Mouse (Mus musculus) CH12.LX (cell line): ENCODE results near the gene Ndufa6. TPM values are rescaled to one million over a fixed set of nuclear protein-coding genes. Genes with fewer than 3 reads are reported as not detected.

Experiments used
- DNase-seq: peaks from one replicate; pipeline ENCODE4 v3.0.0-alpha.2; 2013; ENCODE audit errors: extremely low read depth
- H3K27ac ChIP-seq: 2 replicates; pipeline ENCODE4 v1.5.1; 2012; ENCODE audit warnings: low read depth, mild to moderate bottlenecking, control low read depth, moderate library complexity; ENCODE audit not compliant: insufficient read depth
- H3K27me3 ChIP-seq: replicated peaks from 2 replicates; pipeline ENCODE3; 2012; ENCODE audit warnings: inconsistent platforms
- H3K36me3 ChIP-seq, 2 experiments: replicated peaks in 1 of 2; 2 replicates each; pipeline versions ENCODE3 to v1.6.1; 2012; ENCODE audit warnings: inconsistent platforms in 1 of 2, low read length in 1 of 2, mild to moderate bottlenecking in 1 of 2, mixed read lengths in 1 of 2, moderate library complexity in 1 of 2; ENCODE audit not compliant: control insufficient read depth in 1 of 2, insufficient read depth in 1 of 2
- H3K4me1 ChIP-seq, 2 experiments: 2 replicates each; pipeline ENCODE4 v1.6.1; 2012; ENCODE audit warnings: inconsistent platforms in 1 of 2, moderate library complexity in 1 of 2; ENCODE audit not compliant: insufficient read depth in 2 of 2, control insufficient read depth in 1 of 2
- H3K4me2 ChIP-seq: 2 replicates; pipeline ENCODE4 v1.6.1; 2012; ENCODE audit warnings: low read depth, mild to moderate bottlenecking, control low read depth; ENCODE audit not compliant: poor library complexity, insufficient read depth, severe bottlenecking
- H3K4me3 ChIP-seq, 3 experiments: fragments of 150-350 bp in 1 of 3; sonication (generic) in 1 of 3; replicated peaks in 1 of 3; 2 replicates each; pipeline versions ENCODE3 to v1.5.1; 2011 to 2012; ENCODE audit warnings: low read depth in 2 of 3, low read length in 2 of 3, mild to moderate bottlenecking in 2 of 3, moderate library complexity in 2 of 3, control low read depth in 1 of 3, improper control_type of control experiment in 1 of 3, inconsistent platforms in 1 of 3, mixed read lengths in 1 of 3; ENCODE audit not compliant: poor library complexity in 1 of 3
- H3K79me2 ChIP-seq: replicated peaks from 2 replicates; pipeline ENCODE4 v1.6.1; 2012; ENCODE audit warnings: mild to moderate bottlenecking, moderate library complexity; ENCODE audit not compliant: control insufficient read depth, poor library complexity, insufficient read depth, severe bottlenecking; ENCODE audit errors: extremely low read depth
- H3K9ac ChIP-seq: 2 replicates; pipeline ENCODE4 v1.6.1; 2012; ENCODE audit warnings: low read depth, mild to moderate bottlenecking, control low read depth, moderate library complexity; ENCODE audit not compliant: insufficient read depth
- H3K9me3 ChIP-seq: replicated peaks from 2 replicates; pipeline ENCODE3; 2012; ENCODE audit warnings: low read length, inconsistent platforms, mixed read lengths
- CHD2 ChIP-seq: IDR thresholded peaks from 2 replicates; pipeline ENCODE4 v1.6.1; 2011; ENCODE audit warnings: low read length, improper control_type of control experiment
- HCFC1 ChIP-seq: IDR thresholded peaks from 2 replicates; pipeline ENCODE4 v1.6.1; 2012; ENCODE audit warnings: low read depth, mild to moderate bottlenecking, inconsistent platforms, low read length, improper control_type of control experiment
- IRF4 ChIP-seq: IDR thresholded peaks from 2 replicates; pipeline ENCODE4 v1.6.1; 2014; ENCODE audit warnings: low read depth, mild to moderate bottlenecking, inconsistent platforms, low read length, improper control_type of control experiment
- JUN ChIP-seq: IDR thresholded peaks from 2 replicates; pipeline ENCODE4 v1.6.1; 2011; ENCODE audit warnings: low read depth, mild to moderate bottlenecking, low read length, improper control_type of control experiment, moderate library complexity; ENCODE audit not compliant: insufficient read depth
- JUND ChIP-seq: conservative IDR thresholded peaks from 2 replicates; pipeline ENCODE4 v1.6.1; 2011; ENCODE audit warnings: low read depth, low read length, improper control_type of control experiment
- MAFK ChIP-seq: IDR thresholded peaks from 2 replicates; pipeline ENCODE4 v1.6.1; 2011; ENCODE audit warnings: low read length, improper control_type of control experiment; ENCODE audit not compliant: insufficient replicate concordance
- MAZ ChIP-seq: IDR thresholded peaks from 2 replicates; pipeline ENCODE4 v1.6.1; 2012; ENCODE audit warnings: low read depth, mild to moderate bottlenecking, inconsistent platforms, low read length, improper control_type of control experiment, moderate library complexity
- MEF2A ChIP-seq: IDR thresholded peaks from 2 replicates; pipeline ENCODE4 v1.6.1; 2014; ENCODE audit warnings: low read depth, mild to moderate bottlenecking, inconsistent platforms, low read length, improper control_type of control experiment, borderline replicate concordance
- MXI1 ChIP-seq: IDR thresholded peaks from 2 replicates; pipeline ENCODE4 v1.6.1; 2011; ENCODE audit warnings: mild to moderate bottlenecking, low read depth, low read length, improper control_type of control experiment
- MYC ChIP-seq: IDR thresholded peaks from 2 replicates; pipeline ENCODE4 v1.6.1; 2011; ENCODE audit warnings: low read depth, mild to moderate bottlenecking, improper control_type of control experiment, low read length
- NELFE ChIP-seq: IDR thresholded peaks from 2 replicates; pipeline ENCODE4 v1.6.1; 2011; ENCODE audit warnings: low read depth, low read length, improper control_type of control experiment
- NRF1 ChIP-seq: IDR thresholded peaks from 2 replicates; pipeline ENCODE4 v1.6.1; 2014; ENCODE audit warnings: low read depth, mild to moderate bottlenecking, inconsistent platforms, low read length, improper control_type of control experiment, moderate library complexity
- POLR2A ChIP-seq: IDR thresholded peaks from 2 replicates; pipeline ENCODE4 v1.6.1; 2011; ENCODE audit warnings: low read depth, mild to moderate bottlenecking, improper control_type of control experiment, low read length
- POLR2AphosphoS2 ChIP-seq: IDR thresholded peaks from 2 replicates; pipeline ENCODE4 v1.6.1; 2011; ENCODE audit warnings: low read depth, low read length, improper control_type of control experiment
- RAD21 ChIP-seq: IDR thresholded peaks from 2 replicates; pipeline ENCODE4 v1.6.1; 2011; ENCODE audit warnings: low read depth, mild to moderate bottlenecking, low read length, improper control_type of control experiment, moderate library complexity
- TBP ChIP-seq: conservative IDR thresholded peaks from 2 replicates; pipeline ENCODE4 v1.6.1; 2011; ENCODE audit warnings: low read depth, low read length, improper control_type of control experiment
- UBTF ChIP-seq: IDR thresholded peaks from 2 replicates; pipeline ENCODE4 v1.6.1; 2012; ENCODE audit warnings: low read depth, mild to moderate bottlenecking, inconsistent platforms, low read length, improper control_type of control experiment, moderate library complexity
- USF1 ChIP-seq: IDR thresholded peaks from 2 replicates; pipeline ENCODE4 v1.6.1; 2014; ENCODE audit warnings: low read depth, mild to moderate bottlenecking, inconsistent platforms, low read length, improper control_type of control experiment
- USF2 ChIP-seq: conservative IDR thresholded peaks from 2 replicates; pipeline ENCODE4 v1.6.1; 2011; ENCODE audit warnings: low read depth, low read length, improper control_type of control experiment
- ZKSCAN1 ChIP-seq: IDR thresholded peaks from 2 replicates; pipeline ENCODE4 v1.6.1; 2012; ENCODE audit warnings: low read depth, inconsistent platforms, low read length, improper control_type of control experiment, borderline replicate concordance
- ZMIZ1 ChIP-seq: IDR thresholded peaks from 2 replicates; pipeline ENCODE4 v1.6.1; 2012; ENCODE audit warnings: low read depth, mild to moderate bottlenecking, inconsistent platforms, low read length, improper control_type of control experiment
- dilution Hi-C: fragments of 300-500 bp; cut with MboI; formaldehyde crosslinking; loops from 2 replicates; pipeline ENCODE4 v1.14.3; 2020; ENCODE audit warnings: low sequenced_read_pairs; ENCODE audit not compliant: extremely low pct_unique_long_range_greater_than_20kb, extremely low pct_ligation_motif_present
- in situ Hi-C: fragments of 300-500 bp; cut with MboI; formaldehyde crosslinking; loops from 3 replicates; pipeline ENCODE4 v1.14.3; 2019; ENCODE audit warnings: low sequenced_read_pairs, low pct_ligation_motif_present, low pct_unique_long_range_greater_than_20kb, mixed read lengths
- polyA plus RNA-seq: library from polyadenylated mRNA; unstranded; fragments of >175 nt; gene quantifications from 2 replicates; pipeline ENCODE4 v1.2.1, GENCODE M21; 2012; ENCODE audit warnings: low read depth; ENCODE audit not compliant: insufficient read length
- total RNA-seq, 2 experiments: library from RNA; depleted of rRNA; stranded (reverse); fragments of 300-350 nt in 1 of 2; fragments of >200 nt in 1 of 2; gene quantifications; 2 replicates each; pipeline ENCODE4 v1.2.3; 2012 to 2014

Ndufa6 gene
- total and polyA plus RNA-seq, 3 experiments: 87.3 to 279 (median 222) TPM

DNA sequence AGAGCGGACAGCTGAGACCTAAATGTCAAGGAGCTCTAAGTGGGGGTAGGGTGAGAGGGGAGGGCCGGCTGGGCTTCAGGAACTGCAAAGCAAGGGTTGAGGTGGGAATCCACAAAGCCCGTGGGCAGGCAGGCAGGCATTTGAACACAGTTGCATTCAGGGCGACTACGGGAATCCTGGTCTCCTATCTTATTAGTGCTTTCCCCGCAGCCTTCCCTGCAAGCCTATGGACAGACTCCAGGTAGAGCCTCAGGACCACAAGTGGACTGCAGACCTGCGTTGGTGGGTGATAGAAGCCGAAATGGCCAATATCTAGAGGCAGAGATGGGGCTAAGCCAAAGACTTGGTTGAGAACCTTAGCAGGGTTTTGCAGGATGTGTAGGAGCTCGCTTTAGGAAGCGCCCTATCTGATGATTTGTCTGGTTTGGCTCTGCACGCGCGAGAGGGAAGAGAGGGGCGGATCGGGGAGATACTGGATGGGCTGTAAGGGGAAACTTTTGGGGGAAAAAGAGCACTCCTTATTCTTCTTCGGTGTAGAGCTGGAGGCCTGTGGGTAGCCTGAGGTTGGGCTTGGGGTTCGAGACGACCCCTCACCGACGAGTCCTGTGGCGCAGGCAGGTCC, 13.6 kb downstream of the Ndufa6 start:
- in situ Hi-C loops: no loop called here
- Histone ChIP-seq H3K9me3 (no peaks in the 10 kb centered on the region), H3K36me3 (peaks cover 9 to 16% of the 10 kb centered on the region in 2 experiments), H3K9ac (no peak overlapping the region), H3K4me3 (no peak overlapping the region), H3K27ac (no peak overlapping the region), H3K27me3 (peaks cover 27% of the 10 kb centered on the region), H3K79me2 (no peaks in the 10 kb centered on the region), H3K4me1 (peaks cover 4 to 14% of the 10 kb centered on the region in 2 experiments; a peak in 3 of 4 replicates), H3K4me2 (no peak overlapping the region)
- no peak for DNase-seq
- TF ChIP-seq JUN: no peak
- TF ChIP-seq NELFE: no peak
- no peak for TF ChIP-seq POLR2AphosphoS2
- TF ChIP-seq RAD21: no peak
- no peak for TF ChIP-seq NRF1
- no peak for TF ChIP-seq MAZ
- no peak for TF ChIP-seq MEF2A
- TF ChIP-seq MAFK: no peak
- no peak for TF ChIP-seq USF2
- TF ChIP-seq CHD2: no peak
- TF ChIP-seq IRF4: no peak
- dilution Hi-C loops: no loop called here

DNA sequence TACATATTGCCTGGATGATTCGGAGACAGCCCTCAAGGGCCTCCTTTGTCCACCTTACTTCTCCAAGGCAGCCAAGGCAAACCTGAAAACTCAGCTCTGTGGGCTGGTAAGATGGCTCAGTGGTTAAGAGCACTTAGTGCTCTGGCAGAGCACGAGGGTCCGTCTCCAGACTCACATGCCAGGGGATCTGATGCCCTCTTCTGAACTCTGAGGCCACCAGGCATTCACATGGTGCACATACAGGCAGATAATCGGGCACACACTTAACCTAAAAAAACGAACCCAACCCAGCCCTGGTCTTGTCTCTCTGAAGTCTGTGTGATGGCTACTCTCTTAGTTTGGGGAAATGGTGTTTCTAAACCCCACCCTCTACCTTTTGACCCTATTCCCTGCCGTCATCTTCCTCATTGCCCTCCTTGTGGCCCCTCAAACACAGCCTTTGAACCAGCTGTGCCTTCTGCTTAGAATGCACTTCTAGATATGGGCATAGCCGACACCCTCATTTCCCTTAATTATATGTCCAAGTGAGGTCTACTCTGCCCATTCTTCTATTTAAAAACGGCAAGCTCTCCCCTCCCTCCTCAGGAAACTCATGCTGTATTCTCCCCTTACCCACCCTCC, 14.4 kb downstream of the Ndufa6 start:
- no peak for DNase-seq
- peaks cover 4 to 9% of the 10 kb centered on the region in 2 experiments; a peak in 3 of 4 replicates for H3K4me1 ChIP-seq
- in situ Hi-C loops (no loop called here), dilution Hi-C loops (no loop called here)
- H3K9ac ChIP-seq: no peak overlapping the region
- H3K4me2 ChIP-seq: no peak overlapping the region
- no peak overlapping the region for H3K27ac ChIP-seq
- H3K36me3 ChIP-seq: peaks cover 16 to 24% of the 10 kb centered on the region in 2 experiments
- TF ChIP-seq NRF1 (no peak), MXI1 (no peak), POLR2A (no peak), ZMIZ1 (no peak), UBTF (no peak), USF1 (no peak), MAZ (no peak), MYC (no peak), HCFC1 (no peak), USF2 (no peak), ZKSCAN1 (no peak), IRF4 (no peak), TBP (no peak), POLR2AphosphoS2 (no peak), NELFE (no peak), JUND (no peak)
- peaks cover 27% of the 10 kb centered on the region for H3K27me3 ChIP-seq
- no peaks in the 10 kb centered on the region for H3K9me3 ChIP-seq
- no peaks in the 10 kb centered on the region for H3K79me2 ChIP-seq
- no peak overlapping the region for H3K4me3 ChIP-seq
